Mouse (Mus musculus) erythroid progenitor cell, adult 5-6 weeks (primary cell): ENCODE measurements around the gene Rbm42. TPM values are rescaled to one million over a fixed set of nuclear protein-coding genes. Genes with fewer than 3 reads are reported as not detected.

ENCODE experiments used
- ATAC-seq: replicated peaks from 2 replicates; pipeline ENCODE4 v1.8.0; 2016; ENCODE audit warnings: moderate number of reproducible peaks, mild to moderate bottlenecking, moderate TSS enrichment, inconsistent platforms; ENCODE audit not compliant: poor library complexity, low FRiP score, severe bottlenecking
- total RNA-seq, 2 experiments: library from RNA; stranded (forward) in 1 of 2; stranded (reverse) in 1 of 2; fragments of 150-400 nt in 1 of 2; fragments of 186-747, 209-891 nt in 1 of 2; gene quantifications; 2 replicates each; pipeline versions ENCODE4 v1.2.3 to v1.2.4; 2015 to 2017; ENCODE audit warnings: low replicate concordance in 2 of 2

Gene Rbm42
- total RNA-seq, 2 experiments from 2014 or later: 11.4 to 44.9 TPM

DNA sequence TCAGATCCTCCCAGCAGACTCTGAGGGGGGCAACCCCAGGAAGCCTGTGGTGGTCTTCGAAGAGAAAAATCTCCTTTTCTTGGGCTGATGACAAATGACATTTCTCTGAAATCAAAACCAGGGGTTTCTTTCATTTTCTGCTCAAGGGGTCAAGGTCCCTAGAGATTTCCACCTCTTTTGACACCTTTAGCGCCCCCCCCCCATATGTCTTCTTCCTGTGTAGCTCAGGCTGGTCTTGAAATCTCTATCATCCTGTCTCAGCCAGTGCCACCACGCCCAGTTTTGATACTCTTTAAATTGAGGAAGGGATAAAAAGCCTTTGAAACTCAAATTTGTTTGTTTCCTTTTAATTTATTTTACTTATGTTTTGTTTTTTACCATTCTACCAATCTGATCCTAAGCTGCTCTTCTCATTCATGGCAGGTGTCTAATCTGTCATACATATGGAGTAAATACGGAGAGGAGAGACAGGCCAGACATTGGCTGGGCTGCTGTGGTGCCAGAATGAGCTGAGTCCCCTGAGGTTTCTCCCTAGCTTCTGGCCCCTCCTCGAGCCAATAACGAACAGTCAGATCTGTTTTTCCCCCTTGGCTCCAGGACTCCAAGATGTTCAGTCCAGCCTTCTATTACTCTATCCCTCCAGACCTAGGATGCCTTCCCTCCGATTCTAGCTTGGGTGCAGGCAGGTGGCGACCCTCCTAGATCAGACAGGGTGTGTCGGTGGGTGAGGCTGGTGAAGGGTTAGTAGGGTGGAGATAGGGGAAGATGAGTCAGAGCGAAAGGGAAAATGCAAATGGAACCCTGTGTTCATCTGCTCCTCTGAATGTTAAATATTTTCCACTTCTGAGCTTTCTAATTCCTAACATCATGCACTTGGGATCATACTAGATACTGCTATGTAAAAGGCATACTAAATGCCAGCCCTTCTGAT, 56.3 kb downstream of the Rbm42 start:
- no peak for ATAC-seq

- ATAC-seq: no peak
Measured at GRCm38 (mm10) chr7:30592772-30593423, 57.2 kb downstream of the Rbm42 start.

DNA sequence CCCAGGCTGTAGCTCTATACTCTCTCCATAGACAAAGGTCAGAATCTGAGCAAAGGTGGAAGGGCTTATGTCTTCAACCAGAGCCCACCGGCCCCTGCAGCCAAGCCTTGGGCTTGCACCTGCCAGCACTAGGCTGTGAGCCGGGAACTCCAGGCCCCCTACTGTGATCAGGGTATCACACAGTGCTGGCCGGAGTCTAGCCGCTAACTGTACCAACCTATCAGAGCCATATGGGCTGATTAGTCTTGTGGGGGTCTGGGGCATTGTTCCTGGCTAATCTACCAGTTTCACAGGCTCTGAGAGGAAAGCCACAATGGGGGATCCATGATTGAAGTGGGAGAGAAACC, 58.5 kb downstream of the Rbm42 start:
- ATAC-seq: no peak

Other genes starting within 250 kb of the Rbm42 start
Only the 30 nearest of the 33 such genes appear.
- 7.2 and 20.1 TPM in 2 replicates for gene Nfkbid, start 228.6 kb downstream of the Rbm42 start, total RNA-seq (2015; ENCODE audit: low replicate concordance)
- 2.6 and 4.1 TPM in 2 replicates for gene Nfkbid, start 228.6 kb downstream of the Rbm42 start, total RNA-seq (2017; ENCODE audit: low replicate concordance)
- not detected in 2 replicates for gene Aplp1, start 204.8 kb downstream of the Rbm42 start, total RNA-seq (2015; ENCODE audit: low replicate concordance)
- gene Aplp1, start 204.8 kb downstream of the Rbm42 start, total RNA-seq (2017; ENCODE audit: low replicate concordance): not detected in 2 replicates
- gene Kirrel2, start 192.6 kb downstream of the Rbm42 start, total RNA-seq (2015; ENCODE audit: low replicate concordance): not detected in 2 replicates
- gene Kirrel2, start 192.6 kb downstream of the Rbm42 start, total RNA-seq (2017; ENCODE audit: low replicate concordance): not detected in 2 replicates
- not detected in 2 replicates for gene Nphs1, start 192.0 kb downstream of the Rbm42 start, total RNA-seq (2015; ENCODE audit: low replicate concordance)
- 1.2 TPM in 1 of 2 replicates, not detected in the other for gene Nphs1, start 192.0 kb downstream of the Rbm42 start, total RNA-seq (2017; ENCODE audit: low replicate concordance)
- not detected in 2 replicates for gene Prodh2, start 156.7 kb downstream of the Rbm42 start, total RNA-seq (2015; ENCODE audit: low replicate concordance)
- not detected in 2 replicates for gene Prodh2, start 156.7 kb downstream of the Rbm42 start, total RNA-seq (2017; ENCODE audit: low replicate concordance)
- 73.5 and 85.9 TPM in 2 replicates for gene Arhgap33, start 115.3 kb downstream of the Rbm42 start, total RNA-seq (2015; ENCODE audit: low replicate concordance)
- gene Arhgap33, start 115.3 kb downstream of the Rbm42 start, total RNA-seq (2017; ENCODE audit: low replicate concordance): 43.0 and 77.7 TPM in 2 replicates
- 62.7 and 79.2 TPM in 2 replicates for gene Hspb6, start 98.1 kb downstream of the Rbm42 start, total RNA-seq (2015; ENCODE audit: low replicate concordance)
- 19.0 and 21.8 TPM in 2 replicates for gene Hspb6, start 98.1 kb downstream of the Rbm42 start, total RNA-seq (2017; ENCODE audit: low replicate concordance)
- gene Proser3, start 98.0 kb downstream of the Rbm42 start, total RNA-seq (2015; ENCODE audit: low replicate concordance): 16.8 and 24.5 TPM in 2 replicates
- 10.9 and 18.1 TPM in 2 replicates for gene Proser3, start 98.0 kb downstream of the Rbm42 start, total RNA-seq (2017; ENCODE audit: low replicate concordance)
- gene Lin37, start 90.5 kb downstream of the Rbm42 start, total RNA-seq (2015; ENCODE audit: low replicate concordance): 31.4 and 56.2 TPM in 2 replicates
- gene Lin37, start 90.5 kb downstream of the Rbm42 start, total RNA-seq (2017; ENCODE audit: low replicate concordance): 12.5 and 22.3 TPM in 2 replicates
- 8.4 and 43.6 TPM in 2 replicates for gene U2af1l4, start 87.0 kb downstream of the Rbm42 start, total RNA-seq (2015; ENCODE audit: low replicate concordance)
- gene U2af1l4, start 87.0 kb downstream of the Rbm42 start, total RNA-seq (2017; ENCODE audit: low replicate concordance): 40.8 and 59.9 TPM in 2 replicates
- 3.2 and 4.2 TPM in 2 replicates for gene Gm49396, start 87.0 kb downstream of the Rbm42 start, total RNA-seq (2015; ENCODE audit: low replicate concordance)
- gene Gm49396, start 87.0 kb downstream of the Rbm42 start, total RNA-seq (2017; ENCODE audit: low replicate concordance): 6.8 and 7.2 TPM in 2 replicates
- 67.4 and 73.8 TPM in 2 replicates for gene Psenen, start 86.7 kb downstream of the Rbm42 start, total RNA-seq (2015; ENCODE audit: low replicate concordance)
- gene Psenen, start 86.7 kb downstream of the Rbm42 start, total RNA-seq (2017; ENCODE audit: low replicate concordance): 32.9 and 98.7 TPM in 2 replicates
- 5.4 and 24.7 TPM in 2 replicates for gene Igflr1, start 84.9 kb downstream of the Rbm42 start, total RNA-seq (2015; ENCODE audit: low replicate concordance)
- 3.3 TPM in 1 of 2 replicates, not detected in the other for gene Igflr1, start 84.9 kb downstream of the Rbm42 start, total RNA-seq (2017; ENCODE audit: low replicate concordance)
- 155 and 163 TPM in 2 replicates for gene Kmt2b, start 61.6 kb downstream of the Rbm42 start, total RNA-seq (2015; ENCODE audit: low replicate concordance)
- 47.9 and 48.0 TPM in 2 replicates for gene Kmt2b, start 61.6 kb downstream of the Rbm42 start, total RNA-seq (2017; ENCODE audit: low replicate concordance)
- gene Zbtb32, start 51.4 kb downstream of the Rbm42 start, total RNA-seq (2015; ENCODE audit: low replicate concordance): not detected in 2 replicates
- gene Zbtb32, start 51.4 kb downstream of the Rbm42 start, total RNA-seq (2017; ENCODE audit: low replicate concordance): 0.39 TPM in 1 of 2 replicates, not detected in the other
- not detected in 2 replicates for gene Upk1a, start 37.5 kb downstream of the Rbm42 start, total RNA-seq (2015; ENCODE audit: low replicate concordance)
- 2.7 TPM in 1 of 2 replicates, not detected in the other for gene Upk1a, start 37.5 kb downstream of the Rbm42 start, total RNA-seq (2017; ENCODE audit: low replicate concordance)
- gene Cox6b1, start 24.2 kb downstream of the Rbm42 start, total RNA-seq (2015; ENCODE audit: low replicate concordance): 152 and 165 TPM in 2 replicates
- 128 and 263 TPM in 2 replicates for gene Cox6b1, start 24.2 kb downstream of the Rbm42 start, total RNA-seq (2017; ENCODE audit: low replicate concordance)
- not detected in 2 replicates for gene Etv2, start 14.5 kb downstream of the Rbm42 start, total RNA-seq (2015; ENCODE audit: low replicate concordance)
- gene Etv2, start 14.5 kb downstream of the Rbm42 start, total RNA-seq (2017; ENCODE audit: low replicate concordance): not detected in 2 replicates
- gene Haus5, start 14.7 kb upstream of the Rbm42 start, total RNA-seq (2015; ENCODE audit: low replicate concordance): 49.9 and 51.5 TPM in 2 replicates
- 45.6 and 50.1 TPM in 2 replicates for gene Haus5, start 14.7 kb upstream of the Rbm42 start, total RNA-seq (2017; ENCODE audit: low replicate concordance)
- gene Pmis2, start 21.3 kb upstream of the Rbm42 start, total RNA-seq (2015; ENCODE audit: low replicate concordance): not detected in 2 replicates
- gene Pmis2, start 21.3 kb upstream of the Rbm42 start, total RNA-seq (2017; ENCODE audit: low replicate concordance): not detected in 2 replicates
- gene 2200002J24Rik, start 48.6 kb upstream of the Rbm42 start, total RNA-seq (2015; ENCODE audit: low replicate concordance): not detected in 2 replicates
- not detected in 2 replicates for gene 2200002J24Rik, start 48.6 kb upstream of the Rbm42 start, total RNA-seq (2017; ENCODE audit: low replicate concordance)
- gene Atp4a, start 61.9 kb upstream of the Rbm42 start, total RNA-seq (2015; ENCODE audit: low replicate concordance): 4.0 TPM in 1 of 2 replicates, not detected in the other
- gene Atp4a, start 61.9 kb upstream of the Rbm42 start, total RNA-seq (2017; ENCODE audit: low replicate concordance): not detected in 2 replicates
- gene Tmem147, start 79.2 kb upstream of the Rbm42 start, total RNA-seq (2015; ENCODE audit: low replicate concordance): 5.4 and 21.0 TPM in 2 replicates
- 5.1 and 11.2 TPM in 2 replicates for gene Tmem147, start 79.2 kb upstream of the Rbm42 start, total RNA-seq (2017; ENCODE audit: low replicate concordance)
- gene Gapdhs, start 93.4 kb upstream of the Rbm42 start, total RNA-seq (2015; ENCODE audit: low replicate concordance): not detected in 2 replicates
- not detected in 2 replicates for gene Gapdhs, start 93.4 kb upstream of the Rbm42 start, total RNA-seq (2017; ENCODE audit: low replicate concordance)
- not detected in 2 replicates for gene Sbsn, start 101.2 kb upstream of the Rbm42 start, total RNA-seq (2015; ENCODE audit: low replicate concordance)
- not detected in 2 replicates for gene Sbsn, start 101.2 kb upstream of the Rbm42 start, total RNA-seq (2017; ENCODE audit: low replicate concordance)
- 1.7 and 9.4 TPM in 2 replicates for gene Dmkn, start 113.4 kb upstream of the Rbm42 start, total RNA-seq (2015; ENCODE audit: low replicate concordance)
- 9.7 TPM in 1 of 2 replicates, not detected in the other for gene Dmkn, start 113.4 kb upstream of the Rbm42 start, total RNA-seq (2017; ENCODE audit: low replicate concordance)
- gene Krtdap, start 137.6 kb upstream of the Rbm42 start, total RNA-seq (2015; ENCODE audit: low replicate concordance): not detected in 2 replicates
- gene Krtdap, start 137.6 kb upstream of the Rbm42 start, total RNA-seq (2017; ENCODE audit: low replicate concordance): not detected in 2 replicates
- 2.2 and 7.1 TPM in 2 replicates for gene Ffar2, start 173.5 kb upstream of the Rbm42 start, total RNA-seq (2015; ENCODE audit: low replicate concordance)
- 3.1 and 6.0 TPM in 2 replicates for gene Ffar2, start 173.5 kb upstream of the Rbm42 start, total RNA-seq (2017; ENCODE audit: low replicate concordance)
- gene Ffar3, start 205.9 kb upstream of the Rbm42 start, total RNA-seq (2015; ENCODE audit: low replicate concordance): not detected in 2 replicates
- gene Ffar3, start 205.9 kb upstream of the Rbm42 start, total RNA-seq (2017; ENCODE audit: low replicate concordance): not detected in 2 replicates
- not detected in 2 replicates for gene Ffar1, start 211.2 kb upstream of the Rbm42 start, total RNA-seq (2015; ENCODE audit: low replicate concordance)
- gene Ffar1, start 211.2 kb upstream of the Rbm42 start, total RNA-seq (2017; ENCODE audit: low replicate concordance): not detected in 2 replicates